ENCODE assay signal across 8 mouse cellular contexts in genomic region chr6:125232045-125232437, GRCm38 (mm10). TPM values are rescaled to one million over a fixed set of nuclear protein-coding genes. Genes with fewer than 3 reads are reported as not detected.
DNase-seq lines count a peak whose midpoint lies in the region; ATAC-seq and TF ChIP-seq lines count a peak whose summit lies in the region.

No protein-coding gene starts in this region.

- 43% methylated on average over 4 of the region's 4 CpGs for WGBS in heart, embryonic 13.5 days
- 49% methylated on average over 4 of the region's 4 CpGs for WGBS in hindbrain, embryonic 10.5 days

- H3K27me3 ChIP-seq in heart, embryonic 13.5 days (replicated peaks), result no peaks in the 10 kb centered on the region
- H3K27me3 ChIP-seq in G1E (ENCODE audit: insufficient read depth, low read length), result no peaks in the 10 kb centered on the region
- no peaks in the 10 kb centered on the region for H3K27me3 ChIP-seq in hindbrain, embryonic 10.5 days (ENCODE audit: insufficient read depth, poor library complexity, severe bottlenecking)

- peak overlapping the region; percentile 63 for H3K4me3 ChIP-seq in heart, embryonic 13.5 days
- H3K4me3 ChIP-seq in G1E (ENCODE audit: low read depth, low read length), result peak overlapping the region; percentile 74
- peak overlapping the region; percentile 53 for H3K4me3 ChIP-seq in hindbrain, embryonic 10.5 days

- peak overlapping the region; percentile 84 for H3K27ac ChIP-seq in heart, embryonic 13.5 days (replicated peaks)
- peak overlapping the region; percentile 86 for H3K27ac ChIP-seq in hindbrain, embryonic 10.5 days

- no peaks in the 10 kb centered on the region for H3K9me3 ChIP-seq in heart, embryonic 13.5 days
- H3K9me3 ChIP-seq in G1E (replicated peaks), result no peaks in the 10 kb centered on the region
- H3K9me3 ChIP-seq in hindbrain, embryonic 10.5 days, result no peaks in the 10 kb centered on the region

- no peak for DNase-seq in heart, adult 9 months (ENCODE audit: low spot score in 2 of 2)
- DNase-seq in G1E (ENCODE audit: low spot score), result no peak
- DNase-seq in hindbrain, embryonic 10.5 days (ENCODE audit: low spot score), result no peak
- DNase-seq in lung, postnatal 36 days, result peak; percentile 44
- no peak for DNase-seq in T-cell, adult 2 months (ENCODE audit: low spot score)
- no peak for DNase-seq in testis, postnatal 10 days (ENCODE audit: low spot score)

- no peaks in the 10 kb centered on the region for H3K36me3 ChIP-seq in heart, embryonic 13.5 days
- H3K36me3 ChIP-seq in G1E (replicated peaks), result peaks cover 30% of the 10 kb centered on the region
- H3K36me3 ChIP-seq in hindbrain, embryonic 10.5 days, result no peaks in the 10 kb centered on the region

- peaks cover 36% of the 10 kb centered on the region for H3K4me1 ChIP-seq in heart, embryonic 13.5 days
- peaks cover 44% of the 10 kb centered on the region for H3K4me1 ChIP-seq in G1E (ENCODE audit: insufficient read depth, low read depth, low read length)
- peaks cover 49% of the 10 kb centered on the region for H3K4me1 ChIP-seq in hindbrain, embryonic 10.5 days (replicated peaks)

- TF ChIP-seq CTCF in G1E (IDR thresholded peaks at IDR 0.05; ENCODE audit: low read depth, low read length), result no peak

- peak overlapping the region; percentile 80 for H3K4me2 ChIP-seq in heart, embryonic 13.5 days

- peak overlapping the region; percentile 84 for H3K9ac ChIP-seq in heart, embryonic 13.5 days

- ATAC-seq in heart, embryonic 13.5 days (ENCODE audit: extremely low read depth, insufficient number of reproducible peaks, low FRiP score, low TSS enrichment), result no peak
- peak; percentile 37; the same call in 1 of the 2 replicates for ATAC-seq in G1E (ENCODE audit: extremely low read depth, insufficient number of reproducible peaks, low FRiP score, poor library complexity, severe bottlenecking)
- ATAC-seq in activated CD4-positive, CD25-positive, alpha-beta regulatory T cell, adult 4 months, result no peak

RNA-seq across cellular contexts. Expression of gene Tapbpl, which starts 0.4 kb away (rescaled TPM):
- 3.4 and 4.2 TPM in 2 replicates for polyA plus RNA-seq in heart, embryonic 13.5 days (2015; fragmentation: Nextera tagmentation; extraction: Ambion mirVana)
- total RNA-seq in G1E (2014; fragmentation: Nextera tagmentation), result 0.73 and 0.90 TPM in 2 replicates
- 1.2 and 1.8 TPM in 2 replicates for total RNA-seq in G1E (2017)
- polyA plus RNA-seq in G1E (2012), result 1.2 and 1.4 TPM in 2 replicates
- 1.9 TPM in 2 replicates for polyA plus RNA-seq in hindbrain, embryonic 10.5 days (2016; fragmentation: Nextera tagmentation; extraction: Ambion mirVana)
- 10 to 100 TPM; 65.5 to 84.7 TPM for polyA plus RNA-seq in activated CD4-positive, CD25-positive, alpha-beta regulatory T cell, adult 4 months (2017; shearing (Covaris generic))

RNA-seq across cellular contexts. Expression of gene Cd27, which starts 4.8 kb away (rescaled TPM):
- polyA plus RNA-seq in heart, embryonic 13.5 days (2015; fragmentation: Nextera tagmentation; extraction: Ambion mirVana), result 2.0 TPM in 2 replicates
- total RNA-seq in G1E (2014; fragmentation: Nextera tagmentation), result not detected in 2 replicates
- total RNA-seq in G1E (2017), result 0.87 TPM in 1 of 2 replicates, not detected in the other
- polyA plus RNA-seq in G1E (2012), result not detected in 2 replicates
- 1.2 TPM in 2 replicates for polyA plus RNA-seq in hindbrain, embryonic 10.5 days (2016; fragmentation: Nextera tagmentation; extraction: Ambion mirVana)
- polyA plus RNA-seq in activated CD4-positive, CD25-positive, alpha-beta regulatory T cell, adult 4 months (2017; shearing (Covaris generic)), result 100 to 1,000 TPM; 427 to 432 TPM

RNA-seq across cellular contexts. Expression of gene Vamp1, which starts 16.7 kb away (rescaled TPM):
- polyA plus RNA-seq in heart, embryonic 13.5 days (2015; fragmentation: Nextera tagmentation; extraction: Ambion mirVana), result 4.4 and 4.7 TPM in 2 replicates
- 21.9 and 30.2 TPM in 2 replicates for total RNA-seq in G1E (2014; fragmentation: Nextera tagmentation)
- total RNA-seq in G1E (2017), result 6.1 and 7.9 TPM in 2 replicates
- polyA plus RNA-seq in G1E (2012), result 1.9 and 2.8 TPM in 2 replicates
- 3.3 and 3.9 TPM in 2 replicates for polyA plus RNA-seq in hindbrain, embryonic 10.5 days (2016; fragmentation: Nextera tagmentation; extraction: Ambion mirVana)
- 10 to 100 TPM; 14.0 to 14.4 TPM for polyA plus RNA-seq in activated CD4-positive, CD25-positive, alpha-beta regulatory T cell, adult 4 months (2017; shearing (Covaris generic))

RNA-seq across cellular contexts. Expression of gene Mrpl51, which starts 40.4 kb away (rescaled TPM):
- 219 and 251 TPM in 2 replicates for polyA plus RNA-seq in heart, embryonic 13.5 days (2015; fragmentation: Nextera tagmentation; extraction: Ambion mirVana)
- 51.3 and 59.6 TPM in 2 replicates for total RNA-seq in G1E (2014; fragmentation: Nextera tagmentation)
- total RNA-seq in G1E (2017), result 143 and 156 TPM in 2 replicates
- 114 and 162 TPM in 2 replicates for polyA plus RNA-seq in G1E (2012)
- 206 and 213 TPM in 2 replicates for polyA plus RNA-seq in hindbrain, embryonic 10.5 days (2016; fragmentation: Nextera tagmentation; extraction: Ambion mirVana)
- polyA plus RNA-seq in activated CD4-positive, CD25-positive, alpha-beta regulatory T cell, adult 4 months (2017; shearing (Covaris generic)), result 10 to 100 TPM; 85.7 to 89.0 TPM

RNA-seq across cellular contexts. Expression of gene Ncapd2, which starts 40.5 kb away (rescaled TPM):
- polyA plus RNA-seq in heart, embryonic 13.5 days (2015; fragmentation: Nextera tagmentation; extraction: Ambion mirVana), result 80.3 and 81.8 TPM in 2 replicates
- total RNA-seq in G1E (2014; fragmentation: Nextera tagmentation) (494 and 557 TPM in 2 replicates), G1E (2017) (211 and 243 TPM in 2 replicates)
- 269 and 275 TPM in 2 replicates for polyA plus RNA-seq in G1E (2012)
- 199 and 233 TPM in 2 replicates for polyA plus RNA-seq in hindbrain, embryonic 10.5 days (2016; fragmentation: Nextera tagmentation; extraction: Ambion mirVana)
- 10 to 100 TPM; 33.1 to 61.3 TPM for polyA plus RNA-seq in activated CD4-positive, CD25-positive, alpha-beta regulatory T cell, adult 4 months (2017; shearing (Covaris generic))

Comparison
In these comparisons a context has a peak if more than half of its experiments do, and no peak if none do; other contexts are left out.
1. RNA of gene Tapbpl, which starts 0.4 kb away (polyA plus RNA-seq): 65.5 to 84.7 TPM in activated CD4-positive, CD25-positive, alpha-beta regulatory T cell, adult 4 months; 3.4 to 4.2 TPM in heart, embryonic 13.5 days, 1.9 TPM in hindbrain, embryonic 10.5 days and 1.2 to 1.4 TPM in G1E; every median in the first group is over 10 times any median in the second.
2. RNA of gene Cd27, which starts 4.8 kb away (polyA plus RNA-seq): 427 to 432 TPM in activated CD4-positive, CD25-positive, alpha-beta regulatory T cell, adult 4 months; 2.0 TPM in heart, embryonic 13.5 days, 1.2 TPM in hindbrain, embryonic 10.5 days and not detected in G1E; every median in the first group is over 100 times any median in the second.
3. Peak in every context shown above with its lines, with median percentiles within 50 percentile points of each other: H3K4me3 ChIP-seq.